Mouse (Mus musculus) limb, embryonic 11.5 days (tissue): ENCODE data around the gene Got1. TPM values are rescaled to one million over a fixed set of nuclear protein-coding genes. Genes with fewer than 3 reads are reported as not detected.

ENCODE experiments used
- ATAC-seq: fragments of 200-750 bp; cut with Nextera tagmentation; 2 replicates; pipeline ENCODE4 v1.8.0; 2017; ENCODE audit warnings: low read depth; ENCODE audit not compliant: insufficient number of reproducible peaks, low FRiP score, low TSS enrichment
- DNase-seq: peaks from one replicate; pipeline ENCODE4 v3.0.0-alpha.2; 2015; ENCODE audit warnings: low spot score
- H3K27ac ChIP-seq: fragments of 300-500 bp; sonication (generic); replicated peaks from 2 replicates; pipeline ENCODE4 v1.5.1; 2014; ENCODE audit warnings: low read depth, mild to moderate bottlenecking, low read length
- H3K27me3 ChIP-seq: fragments of 300-500 bp; sonication (generic); 2 replicates; pipeline ENCODE4 v1.6.1; 2014; ENCODE audit warnings: mild to moderate bottlenecking, low read length, mixed read lengths; ENCODE audit not compliant: control insufficient read depth, insufficient read depth
- H3K36me3 ChIP-seq: fragments of 300-500 bp; sonication (generic); 2 replicates; pipeline ENCODE4 v1.6.1; 2014; ENCODE audit warnings: mild to moderate bottlenecking, low read length, moderate library complexity, mixed read lengths; ENCODE audit not compliant: control insufficient read depth, insufficient read depth
- H3K4me1 ChIP-seq: fragments of 300-500 bp; sonication (generic); 2 replicates; pipeline ENCODE4 v1.6.1; 2014; ENCODE audit warnings: low read length, mixed read lengths; ENCODE audit not compliant: control insufficient read depth, insufficient read depth
- H3K4me2 ChIP-seq: fragments of 300-500 bp; sonication (generic); 2 replicates; pipeline ENCODE4 v1.6.1; 2014; ENCODE audit warnings: low read depth, mild to moderate bottlenecking, moderate library complexity; ENCODE audit not compliant: severe bottlenecking
- H3K4me3 ChIP-seq: fragments of 300-500 bp; sonication (generic); 2 replicates; pipeline ENCODE4 v1.5.1; 2014; ENCODE audit warnings: low read depth, low read length
- H3K9ac ChIP-seq: fragments of 300-500 bp; sonication (generic); 2 replicates; pipeline ENCODE4 v1.6.1; 2014; ENCODE audit warnings: mild to moderate bottlenecking, low read length
- H3K9me3 ChIP-seq: fragments of 300-500 bp; sonication (generic); 2 replicates; pipeline ENCODE4 v1.6.1; 2016; ENCODE audit warnings: low read length; ENCODE audit not compliant: control insufficient read depth
- WGBS: fragments of 180-500 bp; shearing (Covaris S2); extraction: QIAGEN DNeasy Blood & Tissue Kit; methylation state at CpG from one replicate; pipeline ENCODE4 v1.1.7; 2014; 5-methylcytosine and 5-hydroxymethylcytosine counted together
- polyA plus RNA-seq: library from polyadenylated mRNA; unstranded; fragments of >200 nt; fragmentation: Nextera tagmentation; extraction: Ambion mirVana; gene quantifications from 2 replicates; pipeline ENCODE4 v1.2.1, GENCODE M21; 2014

Gene Got1
- polyA plus RNA-seq, 1 experiment from 2014 or later = 41.0 TPM

DNA sequence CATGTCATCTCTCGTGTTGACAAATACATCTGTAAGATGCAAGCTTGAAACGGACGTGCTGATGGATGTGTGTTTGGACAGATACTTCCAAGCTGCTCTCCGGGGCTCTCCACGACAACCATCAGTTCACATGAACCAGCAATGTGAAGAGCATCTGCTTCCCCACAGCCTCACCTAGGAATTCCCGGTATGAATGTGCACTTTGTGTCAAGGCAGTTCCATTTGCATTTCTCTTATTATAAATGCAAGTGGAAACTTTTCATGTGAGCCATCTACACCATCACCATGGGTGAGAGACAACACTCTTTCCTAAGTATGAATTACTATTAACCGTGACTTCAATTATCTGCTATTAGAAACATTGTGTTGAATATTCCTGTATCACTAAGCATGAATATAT is 6.6 kb downstream of the Got1 start:
- Histone ChIP-seq H3K27ac (no peak overlapping the region), H3K4me1 (no peaks in the 10 kb centered on the region), H3K9me3 (no peaks in the 10 kb centered on the region), H3K4me2 (no peak overlapping the region), H3K4me3 (no peak overlapping the region), H3K36me3 (peaks cover 2% of the 10 kb centered on the region; the same call in 1 of the 2 replicates), H3K27me3 (no peaks in the 10 kb centered on the region), H3K9ac (no peak overlapping the region)
- 89% methylated on average over 7 of the region's 7 CpGs for WGBS
- DNase-seq = no peak
- no peak for ATAC-seq

DNA sequence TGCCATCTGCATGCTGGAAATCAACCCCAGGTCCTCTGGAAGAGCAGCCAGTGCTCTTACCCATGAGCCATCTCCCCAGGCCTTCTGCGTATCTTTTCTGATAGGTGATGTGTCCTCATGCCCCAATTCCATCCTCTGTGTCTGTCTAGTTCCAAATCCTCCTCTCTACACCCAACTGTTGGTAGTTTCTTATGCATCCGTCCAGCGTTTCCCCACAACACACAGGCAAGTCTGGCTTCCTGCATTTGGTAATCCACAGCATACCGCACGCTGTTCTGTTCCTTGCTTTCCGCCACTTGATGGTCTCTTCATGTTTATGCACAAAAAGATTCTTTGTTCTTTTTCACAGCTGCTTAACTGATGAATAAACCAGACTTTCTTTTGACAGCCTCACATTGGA is 7.1 kb downstream of the Got1 start:
- no peak overlapping the region for H3K4me3 ChIP-seq
- H3K27ac ChIP-seq = no peak overlapping the region
- DNase-seq (no peak), ATAC-seq (no peak)
- no peaks in the 10 kb centered on the region for H3K27me3 ChIP-seq
- H3K9me3 ChIP-seq = no peaks in the 10 kb centered on the region
- H3K4me1 ChIP-seq = no peaks in the 10 kb centered on the region
- WGBS = 94% methylated on average over 6 of the region's 6 CpGs
- H3K36me3 ChIP-seq = peaks cover 2% of the 10 kb centered on the region; the same call in 1 of the 2 replicates
- H3K9ac ChIP-seq = no peak overlapping the region
- no peak overlapping the region for H3K4me2 ChIP-seq

DNA sequence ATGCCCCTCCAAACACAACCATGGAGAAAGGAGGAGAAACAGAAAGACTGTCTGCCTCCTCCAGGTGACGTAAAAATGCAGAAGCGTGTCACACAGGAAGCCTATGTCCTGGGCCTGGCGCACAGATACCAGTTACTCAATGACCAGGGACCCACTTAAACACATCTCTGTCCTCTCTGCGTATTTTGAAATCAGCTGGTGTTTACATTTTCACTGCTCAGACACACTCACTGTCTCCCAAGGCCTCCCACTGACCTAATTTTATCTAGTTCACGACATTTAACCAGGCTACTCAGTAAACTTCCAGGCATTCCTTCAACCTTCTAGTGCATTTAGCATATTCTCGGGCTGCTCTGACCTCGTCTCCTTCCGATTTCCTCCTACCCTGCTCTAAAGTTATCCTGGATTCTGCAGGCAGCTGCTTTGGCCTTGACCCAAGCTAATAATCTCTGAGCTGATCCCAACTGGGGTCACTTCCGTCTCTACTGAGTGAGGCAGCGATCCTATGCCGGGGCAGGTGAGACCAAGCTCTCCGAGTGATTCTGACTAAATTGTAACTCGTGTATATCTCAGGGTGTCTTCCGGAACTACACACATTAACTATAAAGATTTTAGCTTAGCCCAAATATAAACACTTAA is 7.9 kb downstream of the Got1 start:
- Histone ChIP-seq H3K4me3 (no peak overlapping the region), H3K4me1 (no peaks in the 10 kb centered on the region), H3K27me3 (no peaks in the 10 kb centered on the region), H3K9ac (no peak overlapping the region), H3K36me3 (peaks cover 2% of the 10 kb centered on the region; the same call in 1 of the 2 replicates), H3K9me3 (no peaks in the 10 kb centered on the region), H3K4me2 (no peak overlapping the region), H3K27ac (no peak overlapping the region)
- WGBS = 90% methylated on average over 14 of the region's 14 CpGs
- ATAC-seq (no peak), DNase-seq (no peak)

DNA sequence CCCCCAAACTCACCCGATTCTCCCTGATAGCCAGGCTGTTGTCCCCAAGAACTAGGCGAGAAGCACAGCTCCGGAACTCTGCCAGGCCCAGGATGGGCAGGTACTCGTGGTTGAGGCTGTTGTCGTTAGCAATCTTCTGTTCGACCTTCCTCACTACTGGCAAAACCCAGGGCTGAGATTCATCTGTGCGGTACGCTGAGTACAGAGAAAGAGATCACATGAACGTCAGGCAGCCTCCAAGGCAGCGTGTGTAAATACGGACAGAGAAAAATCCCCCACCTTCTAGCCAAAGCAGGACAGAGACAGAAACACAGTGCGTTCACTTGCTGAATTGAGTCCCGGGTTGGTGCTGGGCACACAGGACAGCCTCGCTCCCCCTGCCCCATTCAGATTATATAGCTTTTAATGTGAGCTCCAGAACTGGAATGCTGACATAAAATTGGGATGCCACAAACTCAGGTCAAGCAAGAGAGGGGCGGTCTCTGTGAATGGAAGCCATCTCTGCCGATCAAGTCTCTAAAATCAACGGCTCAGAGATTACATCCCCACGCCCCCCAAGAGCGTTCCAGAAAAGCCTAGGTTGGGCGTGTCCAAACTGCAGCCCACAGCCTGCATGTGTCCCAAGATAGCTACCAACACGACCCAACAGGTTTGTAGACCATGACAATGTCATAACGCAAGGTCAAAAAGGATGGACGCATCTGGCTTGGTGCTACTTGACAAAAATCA is 8.6 kb downstream of the Got1 start:
- Histone ChIP-seq H3K27ac (no peak overlapping the region), H3K9ac (no peak overlapping the region), H3K4me1 (no peaks in the 10 kb centered on the region), H3K4me2 (no peak overlapping the region), H3K27me3 (no peaks in the 10 kb centered on the region), H3K36me3 (peaks cover 2% of the 10 kb centered on the region; the same call in 1 of the 2 replicates), H3K9me3 (no peaks in the 10 kb centered on the region), H3K4me3 (no peak overlapping the region)
- DNase-seq (no peak), ATAC-seq (no peak)
- 95% methylated on average over 23 of the region's 23 CpGs for WGBS

DNA sequence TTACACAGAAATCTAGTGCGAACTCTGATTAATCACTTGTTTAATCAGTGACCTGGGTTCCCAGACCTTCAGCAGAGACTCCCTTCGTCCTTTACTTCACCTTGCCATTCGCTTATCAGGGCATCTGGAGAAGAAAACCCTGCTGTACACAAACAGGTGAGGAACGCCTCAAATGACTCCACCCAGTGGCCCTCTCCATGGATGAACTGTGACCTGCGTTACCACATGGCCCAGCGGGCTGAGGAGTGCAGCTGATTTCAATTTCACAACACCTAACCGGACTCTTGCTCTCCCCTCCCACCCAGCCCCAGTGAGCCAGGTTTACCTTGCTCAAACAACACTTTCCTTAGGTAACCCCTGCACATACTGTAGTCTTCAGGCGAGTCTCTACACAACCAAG is 10.5 kb downstream of the Got1 start:
- no peak for DNase-seq
- 90% methylated on average over 8 of the region's 8 CpGs for WGBS
- Histone ChIP-seq H3K27me3 (no peaks in the 10 kb centered on the region), H3K27ac (no peak overlapping the region), H3K4me2 (no peak overlapping the region), H3K36me3 (peaks cover 2% of the 10 kb centered on the region; the same call in 1 of the 2 replicates), H3K9ac (no peak overlapping the region), H3K4me1 (no peaks in the 10 kb centered on the region), H3K4me3 (no peak overlapping the region), H3K9me3 (no peaks in the 10 kb centered on the region)
- no peak for ATAC-seq

DNA sequence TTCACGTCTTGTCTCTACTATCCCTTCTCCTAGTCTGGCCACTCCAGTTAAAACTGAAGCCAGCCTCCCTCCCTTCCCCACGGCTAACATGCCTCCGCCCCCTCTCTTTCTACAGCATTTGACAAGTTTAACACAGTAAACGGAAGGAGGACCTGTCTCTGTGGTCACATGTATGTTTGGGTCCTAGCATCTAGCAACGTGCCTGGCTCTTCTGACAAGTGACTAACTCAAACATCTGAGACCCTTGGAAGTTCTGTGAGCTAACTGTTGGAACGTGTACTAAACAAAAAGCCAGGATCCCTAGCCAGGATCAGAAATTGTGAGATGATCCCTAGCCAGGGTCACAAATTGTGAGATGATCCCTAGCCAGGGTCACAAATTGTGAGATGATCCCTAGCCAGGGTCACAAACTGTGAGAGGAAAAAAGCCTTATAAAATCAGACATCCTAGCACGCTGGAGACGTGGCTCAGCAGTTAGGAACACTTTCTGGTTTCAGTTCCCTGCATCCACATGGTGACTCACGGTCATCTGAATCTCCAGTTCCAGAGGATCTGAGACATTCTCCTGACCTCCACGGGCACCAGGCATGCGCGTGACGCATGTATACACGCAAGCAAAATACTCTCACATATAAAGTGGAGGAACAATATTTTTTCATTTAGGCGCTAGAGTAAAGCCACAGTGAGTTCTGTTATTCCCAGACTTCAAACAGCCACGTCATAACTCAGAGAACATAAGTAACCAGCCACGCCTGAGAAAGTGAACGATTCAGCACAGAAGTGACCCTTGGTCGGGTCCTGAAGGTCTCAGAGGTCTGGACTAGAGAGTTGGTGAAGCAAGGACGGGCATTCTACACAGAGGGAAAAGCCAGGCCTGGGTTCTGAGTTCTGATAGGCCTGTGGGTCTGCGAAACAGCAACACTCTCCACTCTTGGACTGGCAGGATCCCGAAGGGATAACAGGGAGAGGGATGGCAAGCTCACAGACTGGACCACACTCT is 12.5 kb downstream of the Got1 start:
- no peak overlapping the region for H3K4me2 ChIP-seq
- 84% methylated on average over 22 of the region's 22 CpGs for WGBS

DNA sequence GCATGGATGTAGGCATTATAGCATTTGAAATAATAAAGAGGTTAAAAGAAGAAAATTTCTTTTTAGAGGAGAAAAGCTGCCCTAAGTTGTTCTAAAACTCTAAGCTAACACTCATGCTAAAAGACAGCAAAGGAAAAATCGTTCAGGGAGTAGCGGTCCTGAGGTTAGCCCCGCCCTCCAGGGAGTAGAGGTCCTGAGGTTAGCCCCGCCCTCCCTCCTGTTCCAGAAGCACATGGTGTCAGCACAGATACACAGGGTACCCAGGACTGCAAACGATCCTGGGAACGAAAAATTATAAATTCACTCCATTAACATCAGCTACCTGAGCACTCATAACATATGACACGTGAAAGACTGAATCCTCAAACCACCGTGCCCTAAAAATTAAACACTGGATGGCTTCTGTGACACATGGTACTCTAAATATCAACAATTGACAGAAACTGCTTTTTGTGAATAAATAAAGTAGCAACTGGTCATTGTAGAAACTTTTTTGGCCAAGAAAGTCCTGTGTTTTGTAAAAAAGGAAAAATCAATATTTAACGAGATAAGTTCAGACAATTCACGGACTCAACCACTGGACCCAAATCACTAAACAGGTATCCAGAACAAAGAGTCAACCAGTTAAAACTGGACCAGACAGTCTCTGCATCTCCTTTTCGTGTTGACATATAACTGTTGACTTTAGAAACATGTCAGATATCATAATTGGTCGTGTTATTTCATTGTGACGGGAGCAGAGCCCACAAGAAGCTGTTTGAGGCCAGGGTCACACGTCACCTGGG is 13.8 kb downstream of the Got1 start:
- no peak for DNase-seq

More for the DNA sequence above, 12.5 kb downstream of the Got1 start:
- Histone ChIP-seq H3K27me3 (no peaks in the 10 kb centered on the region), H3K9me3 (no peaks in the 10 kb centered on the region), H3K4me3 (no peak overlapping the region), H3K9ac (no peak overlapping the region), H3K27ac (no peak overlapping the region), H3K36me3 (peaks cover 3% of the 10 kb centered on the region; the same call in 1 of the 2 replicates), H3K4me1 (no peaks in the 10 kb centered on the region)
- ATAC-seq (no peak), DNase-seq (no peak)

More for the DNA sequence above, 13.8 kb downstream of the Got1 start:
- no peak overlapping the region for H3K27ac ChIP-seq
- WGBS = 93% methylated on average over 14 of the region's 14 CpGs
- no peaks in the 10 kb centered on the region for H3K27me3 ChIP-seq
- no peaks in the 10 kb centered on the region for H3K4me1 ChIP-seq
- H3K36me3 ChIP-seq = peaks cover 7% of the 10 kb centered on the region; the same call in 1 of the 2 replicates
- H3K9ac ChIP-seq = no peak overlapping the region
- H3K4me3 ChIP-seq = no peak overlapping the region
- ATAC-seq = no peak
- H3K4me2 ChIP-seq = no peak overlapping the region
- no peaks in the 10 kb centered on the region for H3K9me3 ChIP-seq
